Mouse (Mus musculus) embryonic facial prominence, embryonic 13.5 days (tissue): Measurements from ENCODE around the gene Gm5108. TPM values are rescaled to one million over a fixed set of nuclear protein-coding genes. Genes with fewer than 3 reads are reported as not detected.

ENCODE experiments used
- polyA plus RNA-seq: library from polyadenylated mRNA; unstranded; fragments of >200 nt; fragmentation: Nextera tagmentation; extraction: Ambion mirVana; gene quantifications from 2 replicates; pipeline ENCODE4 v1.2.1, GENCODE M21; 2015

The Gm5108 gene
- polyA plus RNA-seq, 1 experiment from 2014 or later = not detected

Other genes starting within 250 kb of the Gm5108 start
- 4.3 and 6.4 TPM in 2 replicates for gene Atp8a1, start 94.2 kb upstream of the Gm5108 start, polyA plus RNA-seq
- gene Gm21905, start 4.8 kb downstream of the Gm5108 start, polyA plus RNA-seq = not detected in 2 replicates
- gene Grxcr1, start 90.2 kb downstream of the Gm5108 start, polyA plus RNA-seq = not detected in 2 replicates